Mouse (Mus musculus): ENCODE results near the gene Hoxc5.

Hoxc5 gene

DNA sequence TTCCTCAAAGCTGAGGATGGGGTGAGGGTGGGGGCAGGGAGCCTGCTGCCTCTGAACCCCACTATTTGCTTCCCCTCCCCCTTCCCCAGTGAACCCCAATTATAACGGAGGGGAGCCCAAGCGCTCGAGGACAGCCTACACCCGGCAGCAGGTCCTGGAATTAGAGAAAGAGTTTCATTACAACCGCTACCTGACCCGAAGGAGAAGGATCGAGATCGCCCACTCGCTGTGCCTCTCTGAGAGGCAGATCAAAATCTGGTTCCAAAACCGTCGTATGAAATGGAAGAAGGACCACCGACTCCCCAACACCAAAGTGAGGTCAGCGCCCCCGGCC lies 68.3 kb downstream of the Hoxc5 start:
- ATAC-seq (ENCODE audit: low TSS enrichment), result no peak

- no peak for ATAC-seq (ENCODE audit: low TSS enrichment)
Measured at GRCm38 (mm10) chr15:103037579-103037978, 70.3 kb downstream of the Hoxc5 start.

GRCm38 (mm10) chr15:103038701-103039480 lies 71.6 kb downstream of the Hoxc5 start:
- no peak for ATAC-seq (ENCODE audit: low TSS enrichment)

DNA sequence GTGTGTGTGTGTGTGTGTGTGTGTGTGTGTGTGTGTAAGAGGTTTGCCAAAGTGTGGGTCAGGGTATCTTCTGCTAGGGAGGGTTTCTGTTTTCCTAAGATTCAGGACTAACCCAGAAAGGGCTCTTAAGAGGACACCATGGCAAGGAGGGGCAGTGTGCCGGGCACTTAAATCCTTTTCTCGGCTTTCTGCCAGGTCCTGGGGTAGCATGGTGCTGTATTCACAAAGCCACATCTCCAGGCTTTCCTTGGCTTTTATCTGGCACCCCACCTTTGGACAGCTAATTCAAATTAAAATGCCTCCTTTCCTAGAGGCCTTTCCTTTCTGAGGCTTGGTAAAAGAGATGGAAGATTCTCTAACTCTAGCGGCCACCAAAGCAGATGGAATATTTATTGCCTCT lies 72.4 kb downstream of the Hoxc5 start:
- no peak for ATAC-seq (ENCODE audit: low TSS enrichment)

- no peak for ATAC-seq (ENCODE audit: low TSS enrichment)
Measured at GRCm38 (mm10) chr15:103040601-103041000, 73.4 kb downstream of the Hoxc5 start.

DNA sequence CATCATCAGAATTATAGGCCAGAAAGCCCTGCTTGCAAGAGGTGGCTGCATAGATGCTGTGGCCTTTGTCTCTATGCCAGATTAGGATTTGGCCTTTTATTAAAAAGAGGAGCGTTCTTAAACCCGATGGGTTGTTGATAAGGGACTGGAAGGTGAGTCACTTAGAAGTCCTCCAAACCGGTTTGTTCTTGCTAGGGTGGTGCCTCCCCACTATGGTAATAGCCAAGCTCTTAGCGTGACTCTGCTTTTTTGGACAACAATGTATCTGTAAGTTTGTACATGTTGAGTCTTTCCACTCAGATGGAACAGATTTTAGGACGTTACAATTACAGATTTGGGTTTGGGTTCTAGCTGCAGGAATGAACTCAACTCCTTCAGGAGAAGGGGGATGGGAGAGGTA lies 74.4 kb downstream of the Hoxc5 start:
- ATAC-seq (ENCODE audit: low TSS enrichment), result no peak

GRCm38 (mm10) chr15:103042209-103042608 lies 75.0 kb downstream of the Hoxc5 start:
- ATAC-seq (ENCODE audit: low TSS enrichment), result no peak

DNA sequence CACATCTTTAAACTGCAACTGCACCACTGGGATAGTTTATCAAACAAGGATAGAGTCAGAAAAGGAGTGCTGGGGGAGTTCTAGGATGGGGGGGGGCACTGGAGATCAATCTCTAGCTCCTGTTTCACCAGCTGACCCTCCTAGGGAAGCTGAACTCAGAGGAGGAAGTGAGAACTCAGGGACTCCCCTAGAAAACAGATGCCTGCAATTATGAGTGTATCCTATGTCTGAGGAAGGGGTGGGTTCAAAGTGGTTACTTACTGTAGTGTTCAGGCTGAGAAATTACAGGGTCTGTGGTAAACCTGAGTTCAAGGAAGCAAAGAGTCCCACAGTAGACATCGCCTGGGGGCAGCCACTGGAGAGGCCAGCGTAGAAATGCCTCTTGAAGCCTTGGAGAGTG lies 84.4 kb downstream of the Hoxc5 start:
- ATAC-seq (ENCODE audit: low TSS enrichment), result no peak

- no peak for ATAC-seq (ENCODE audit: low TSS enrichment)
Measured at GRCm38 (mm10) chr15:103053210-103053609, 86.0 kb downstream of the Hoxc5 start.

- no peak for ATAC-seq (ENCODE audit: low TSS enrichment)
Measured at GRCm38 (mm10) chr15:103056396-103056795, 89.2 kb downstream of the Hoxc5 start.

GRCm38 (mm10) chr15:103058715-103059114 lies 91.5 kb downstream of the Hoxc5 start:
- ATAC-seq (ENCODE audit: low TSS enrichment), result no peak

DNA sequence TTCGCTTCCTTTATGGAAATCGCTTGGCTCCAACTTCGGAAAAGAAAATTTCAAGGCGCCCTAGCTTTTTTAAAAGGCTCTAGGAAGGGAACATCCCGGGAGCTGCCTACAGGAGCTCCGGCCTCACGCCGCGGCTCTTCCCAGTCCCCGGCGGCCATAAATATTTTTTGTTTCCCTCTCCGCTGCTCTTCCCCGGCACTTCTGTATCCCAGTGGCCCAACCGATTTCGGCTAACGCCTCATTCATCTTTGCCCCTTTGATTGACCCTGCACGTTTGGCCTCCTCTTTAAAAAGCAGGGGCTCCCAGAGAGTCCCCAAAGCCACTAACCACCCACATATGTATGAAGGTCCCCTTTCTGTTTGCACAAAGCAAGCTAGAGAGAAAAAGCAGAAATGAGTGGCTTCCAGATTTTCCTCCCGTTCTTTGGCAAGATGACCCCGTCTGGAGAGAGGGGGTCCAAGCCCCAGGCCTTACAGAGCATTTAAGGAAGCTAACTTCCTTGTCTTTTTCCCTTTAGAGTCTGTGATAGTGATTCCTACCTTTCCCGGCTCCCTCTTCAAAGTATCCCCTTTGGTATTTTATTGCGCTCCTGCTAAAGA lies 92.2 kb downstream of the Hoxc5 start:
- no peak for ATAC-seq (ENCODE audit: low TSS enrichment)

DNA sequence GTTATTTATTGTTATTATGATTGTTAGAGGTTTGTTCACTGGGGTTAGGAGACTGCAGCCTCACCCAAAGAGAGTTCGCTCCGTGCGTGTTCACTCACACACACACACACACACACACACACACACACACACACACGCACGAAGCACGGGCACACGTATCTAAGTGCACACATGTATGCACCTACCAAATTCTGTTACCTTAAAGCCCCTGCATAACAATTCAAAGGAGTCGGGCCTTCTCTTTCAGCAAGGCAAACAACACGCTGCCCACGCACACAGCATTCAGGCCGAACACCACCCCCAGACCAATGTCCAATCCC lies 92.7 kb downstream of the Hoxc5 start:
- ATAC-seq (ENCODE audit: low TSS enrichment), result no peak

- no peak for ATAC-seq (ENCODE audit: low TSS enrichment)
Measured at GRCm38 (mm10) chr15:103060341-103061130, 93.3 kb downstream of the Hoxc5 start.

- ATAC-seq (ENCODE audit: low TSS enrichment), result no peak
Measured at GRCm38 (mm10) chr15:103061131-103061825, 94.0 kb downstream of the Hoxc5 start.

DNA sequence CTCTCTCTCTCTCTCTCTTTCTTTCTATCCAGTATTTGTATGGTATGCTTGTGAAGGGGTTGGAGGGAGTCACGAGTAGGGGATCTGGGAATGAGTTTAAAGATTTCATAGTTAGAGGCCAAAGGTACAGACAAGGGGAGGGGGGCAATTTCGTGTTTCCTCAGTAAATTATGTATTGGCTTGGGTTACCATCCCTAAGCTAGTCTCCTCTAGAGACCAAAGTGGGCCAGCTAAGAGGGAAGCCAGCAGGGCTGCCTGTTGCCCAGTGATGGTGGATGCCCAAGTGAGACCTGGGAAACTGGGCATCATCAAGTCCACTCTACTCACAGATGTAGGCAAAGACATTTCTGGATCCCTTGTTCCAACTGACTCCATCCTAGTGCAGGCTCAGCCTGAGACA lies 94.7 kb downstream of the Hoxc5 start:
- no peak for ATAC-seq (ENCODE audit: low TSS enrichment)

DNA sequence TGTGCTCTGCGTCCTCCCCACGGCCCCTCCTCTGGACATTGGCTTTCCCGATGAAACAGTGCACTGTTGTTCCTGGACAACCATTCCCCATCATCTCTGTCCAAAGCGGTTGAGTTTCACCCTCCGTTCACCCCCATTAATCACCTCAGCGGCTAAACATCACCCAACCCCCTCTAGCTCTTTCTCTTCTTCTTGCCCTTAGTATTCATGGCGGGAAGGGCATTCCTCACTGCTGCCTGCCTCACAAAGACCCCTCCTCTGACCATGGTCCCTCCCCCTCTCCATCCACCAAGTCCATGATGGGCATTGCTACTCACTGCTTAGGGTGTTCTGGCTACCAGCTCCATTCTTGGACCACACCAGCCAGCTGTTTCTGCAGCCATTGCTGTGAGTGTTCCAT lies 98.4 kb downstream of the Hoxc5 start:
- no peak for ATAC-seq (ENCODE audit: low TSS enrichment)
